Mouse (Mus musculus): ENCODE measurements around the gene Unc5c. TPM values are rescaled to one million over a fixed set of nuclear protein-coding genes. Genes with fewer than 3 reads are reported as not detected.

Gene Unc5c
- total and polyA plus RNA-seq, 2 experiments from 2014 or later = 29.2 to 106 TPM

- ATAC-seq (no peak), DNase-seq (ENCODE audit: low spot score) (no peak)
- H3K4me1 ChIP-seq (ENCODE audit: insufficient read depth, low read length) = no peaks in the 10 kb centered on the region; the same call in 1 of the 2 replicates
- no peak overlapping the region for H3K4me2 ChIP-seq (ENCODE audit: low read depth, low read length)
- H3K27me3 ChIP-seq (ENCODE audit: insufficient read depth, low read length) = no peaks in the 10 kb centered on the region
- WGBS = 80% methylated on average over 1 of the region's 1 CpGs
- H3K4me3 ChIP-seq (ENCODE audit: low read length) = no peak overlapping the region
- no peaks in the 10 kb centered on the region for H3K36me3 ChIP-seq (ENCODE audit: insufficient read depth, low read length)
- no peak overlapping the region for H3K9ac ChIP-seq (replicated peaks; ENCODE audit: low read length)
- H3K27ac ChIP-seq = no peak overlapping the region
- no peak for TF ChIP-seq CTCF (IDR thresholded peaks at IDR 0.05; ENCODE audit: low read depth)
- no peaks in the 10 kb centered on the region for H3K9me3 ChIP-seq (ENCODE audit: low read length)
Observed at GRCm38 (mm10) chr3:141490647-141491046, 25.6 kb downstream of the Unc5c start.

GRCm38 (mm10) chr3:141491272-141491950 lies 26.4 kb downstream of the Unc5c start:
- Histone ChIP-seq H3K9me3 (ENCODE audit: low read length) (no peaks in the 10 kb centered on the region), H3K4me1 (ENCODE audit: insufficient read depth, low read length) (no peaks in the 10 kb centered on the region; the same call in 1 of the 2 replicates), H3K27me3 (ENCODE audit: insufficient read depth, low read length) (no peaks in the 10 kb centered on the region), H3K36me3 (ENCODE audit: insufficient read depth, low read length) (no peaks in the 10 kb centered on the region), H3K4me3 (ENCODE audit: low read length) (no peak overlapping the region), H3K9ac (replicated peaks; ENCODE audit: low read length) (no peak overlapping the region), H3K4me2 (ENCODE audit: low read depth, low read length) (0 out of 2 replicates have a peak overlapping the region, but pooled peaks have one; percentile 13), H3K27ac (peak overlapping the region; percentile 20; the same call in 1 of the 2 replicates)
- no peak for TF ChIP-seq CTCF (IDR thresholded peaks at IDR 0.05; ENCODE audit: low read depth)
- no peak for DNase-seq (ENCODE audit: low spot score)
- ATAC-seq = no peak
- WGBS = 28% methylated on average over 5 of the region's 5 CpGs

GRCm38 (mm10) chr3:141491951-141492310 lies 26.9 kb downstream of the Unc5c start:
- no peak overlapping the region for H3K9ac ChIP-seq (replicated peaks; ENCODE audit: low read length)
- 0 out of 2 replicates have a peak overlapping the region, but pooled peaks have one; percentile 13 for H3K4me2 ChIP-seq (ENCODE audit: low read depth, low read length)
- 0 out of 2 replicates have a peak overlapping the region, but pooled peaks have one; percentile 20 for H3K27ac ChIP-seq
- TF ChIP-seq CTCF (IDR thresholded peaks at IDR 0.05; ENCODE audit: low read depth) = no peak
- H3K4me1 ChIP-seq (ENCODE audit: insufficient read depth, low read length) = no peaks in the 10 kb centered on the region; the same call in 1 of the 2 replicates
- H3K4me3 ChIP-seq (ENCODE audit: low read length) = no peak overlapping the region
- no peaks in the 10 kb centered on the region for H3K36me3 ChIP-seq (ENCODE audit: insufficient read depth, low read length)
- no peak for DNase-seq (ENCODE audit: low spot score)
- no peak for ATAC-seq
- no peaks in the 10 kb centered on the region for H3K27me3 ChIP-seq (ENCODE audit: insufficient read depth, low read length)
- H3K9me3 ChIP-seq (ENCODE audit: low read length) = no peaks in the 10 kb centered on the region
- WGBS = 12% methylated on average over 2 of the region's 2 CpGs

GRCm38 (mm10) chr3:141493000-141493399 lies 28.0 kb downstream of the Unc5c start:
- TF ChIP-seq CTCF (IDR thresholded peaks at IDR 0.05; ENCODE audit: low read depth) = no peak
- no peak overlapping the region for H3K9ac ChIP-seq (replicated peaks; ENCODE audit: low read length)
- no peaks in the 10 kb centered on the region for H3K36me3 ChIP-seq (ENCODE audit: insufficient read depth, low read length)
- H3K27ac ChIP-seq = no peak overlapping the region
- no peak overlapping the region for H3K4me3 ChIP-seq (ENCODE audit: low read length)
- no peak overlapping the region for H3K4me2 ChIP-seq (ENCODE audit: low read depth, low read length)
- DNase-seq (ENCODE audit: low spot score) (no peak), ATAC-seq (no peak)
- no peaks in the 10 kb centered on the region for H3K9me3 ChIP-seq (ENCODE audit: low read length)
- H3K4me1 ChIP-seq (ENCODE audit: insufficient read depth, low read length) = no peaks in the 10 kb centered on the region; the same call in 1 of the 2 replicates
- H3K27me3 ChIP-seq (ENCODE audit: insufficient read depth, low read length) = no peaks in the 10 kb centered on the region
- WGBS = 76% methylated on average over 3 of the region's 3 CpGs

- no peak for ATAC-seq
- no peak for DNase-seq (ENCODE audit: low spot score)
- Histone ChIP-seq H3K4me1 (ENCODE audit: insufficient read depth, low read length) (no peaks in the 10 kb centered on the region), H3K27me3 (ENCODE audit: insufficient read depth, low read length) (no peaks in the 10 kb centered on the region), H3K9ac (replicated peaks; ENCODE audit: low read length) (no peak overlapping the region), H3K4me3 (ENCODE audit: low read length) (no peak overlapping the region), H3K9me3 (ENCODE audit: low read length) (no peaks in the 10 kb centered on the region), H3K36me3 (ENCODE audit: insufficient read depth, low read length) (no peaks in the 10 kb centered on the region), H3K4me2 (ENCODE audit: low read depth, low read length) (no peak overlapping the region), H3K27ac (no peak overlapping the region)
- no peak for TF ChIP-seq CTCF (IDR thresholded peaks at IDR 0.05; ENCODE audit: low read depth)
- 67% methylated on average over 4 of the region's 4 CpGs for WGBS
Observed at GRCm38 (mm10) chr3:141498348-141499056, 33.5 kb downstream of the Unc5c start.

- Histone ChIP-seq H3K9me3 (ENCODE audit: low read length) (no peaks in the 10 kb centered on the region), H3K27ac (no peak overlapping the region), H3K9ac (replicated peaks; ENCODE audit: low read length) (no peak overlapping the region), H3K4me3 (ENCODE audit: low read length) (no peak overlapping the region), H3K36me3 (ENCODE audit: insufficient read depth, low read length) (no peaks in the 10 kb centered on the region), H3K4me2 (ENCODE audit: low read depth, low read length) (no peak overlapping the region), H3K4me1 (ENCODE audit: insufficient read depth, low read length) (no peaks in the 10 kb centered on the region), H3K27me3 (ENCODE audit: insufficient read depth, low read length) (no peaks in the 10 kb centered on the region)
- ATAC-seq (no peak), DNase-seq (ENCODE audit: low spot score) (no peak)
- 44% methylated on average over 4 of the region's 4 CpGs for WGBS
- TF ChIP-seq CTCF (IDR thresholded peaks at IDR 0.05; ENCODE audit: low read depth) = no peak
Observed at GRCm38 (mm10) chr3:141501845-141502505, 37.0 kb downstream of the Unc5c start.
